ENCODE assay signal across 11 mouse cellular contexts in genomic region chr12:55506029-55506330, GRCm38 (mm10). TPM values are rescaled to one million over a fixed set of nuclear protein-coding genes. Genes with fewer than 3 reads are reported as not detected.
DNase-seq lines count a peak whose midpoint lies in the region; TF ChIP-seq lines count a peak whose summit lies in the region.
"Had no signal": no experiment of that assay in that cellular context is flagged by ENCODE, and none has a peak within 500 bp of the region (broad histone marks: within the 10 kb centered on the region; RNA-seq: fewer than 3 reads in every experiment).

No protein-coding gene starts in this region.

- 1% methylated on average over 6 of the region's 6 CpGs for WGBS in thymus, adult 2 months

- peaks cover 2% of the 10 kb centered on the region; the same call in 1 of the 2 replicates for H3K4me1 ChIP-seq in thymus, adult 2 months (replicated peaks; ENCODE audit: control insufficient read depth, insufficient read depth, low read length)

- no peak overlapping the region for H3K4me3 ChIP-seq in thymus, adult 2 months (ENCODE audit: control insufficient read depth, insufficient read depth, low read length)
- H3K4me3 ChIP-seq: erythroblast, embryonic 14.5 days had no signal

- peak; percentile 64 to 72 for DNase-seq in heart, postnatal 14 days
- DNase-seq in heart, postnatal 25 days (ENCODE audit: low spot score): no peak
- peak; percentile 63 for DNase-seq in thymus, adult 2 months
- DNase-seq in thymus, adult 18-20 months: no peak
- peak; percentile 79 for DNase-seq in c-Kit-positive CD71-positive TER-119-negative erythroid progenitor cells, embryonic 14.5 days (ENCODE audit: low read depth)
- peak; percentile 63 for DNase-seq in gastrocnemius, postnatal 10 days
- peak; percentile 70 for DNase-seq in lung, postnatal 10 days
- peak; percentile 82 for DNase-seq in testis, postnatal 10 days (ENCODE audit: low spot score)

- TF ChIP-seq POLR2A in thymus, adult 2 months (IDR thresholded peaks at IDR 0.05; ENCODE audit: control insufficient read depth, extremely low read depth, insufficient read depth, low read length, poor library complexity): no peak

- TF ChIP-seq CTCF in thymus, adult 2 months (IDR thresholded peaks at IDR 0.05; ENCODE audit: borderline replicate concordance, control insufficient read depth, extremely low read depth, insufficient read depth, low read length, poor library complexity): no peak

- intact Hi-C loops in heart, postnatal 14 days (cut with DNase I): no loop called here
- intact Hi-C loops in heart, postnatal 25 days (cut with DNase I): no loop called here

- no peak overlapping the region for H3K27ac ChIP-seq in thymus, adult 2 months (ENCODE audit: control insufficient read depth, insufficient read depth, low read length)

- H3K36me3 ChIP-seq in thymus, adult 2 months (ENCODE audit: control insufficient read depth, insufficient read depth, low read length): no peaks in the 10 kb centered on the region

- no peaks in the 10 kb centered on the region for H3K27me3 ChIP-seq in thymus, adult 2 months (ENCODE audit: control insufficient read depth, insufficient read depth, low read length)

RNA-seq across cellular contexts. Expression of gene Nfkbia, which starts 13.5 kb away (rescaled TPM):
- 10 to 100 TPM; 69.4 to 81.5 TPM for total RNA-seq in heart, postnatal 14 days (2021)
- total RNA-seq in heart, postnatal 25 days (2021): 10 to 100 TPM; 40.8 to 42.7 TPM
- 613 and 674 TPM in 2 replicates for polyA plus RNA-seq in thymus, adult 2 months (2012; rRNA removed)
- total RNA-seq in gastrocnemius, postnatal 10 days (2021): 10 to 100 TPM; 24.8 to 38.1 TPM

RNA-seq across cellular contexts. Expression of gene Aldoart2, which starts 59.1 kb away (rescaled TPM):
- total RNA-seq in heart, postnatal 14 days (2021): not detected
- total RNA-seq in heart, postnatal 25 days (2021): not detected
- polyA plus RNA-seq in thymus, adult 2 months (2012; rRNA removed): 0.09 and 0.11 TPM in 2 replicates
- total RNA-seq in gastrocnemius, postnatal 10 days (2021): not detected
- total RNA-seq: left cerebral cortex, postnatal 36 days had no signal
- polyA plus RNA-seq: stomach, embryonic 14.5 days had no signal

Comparison
In these comparisons a context has a peak if more than half of its experiments do, and no peak if none do; other contexts are left out.
1. DNase-seq: peak in heart, postnatal 14 days (2 of 2), thymus, adult 2 months (single experiment), c-Kit-positive CD71-positive TER-119-negative erythroid progenitor cells, embryonic 14.5 days (single experiment), gastrocnemius, postnatal 10 days (single experiment), lung, postnatal 10 days (single experiment) and testis, postnatal 10 days (single experiment); none in heart, postnatal 25 days (single experiment) and thymus, adult 18-20 months (0 of 2).